Mouse (Mus musculus) v-Abl transformed pro-B cells (cell line): Measurements from ENCODE around the gene Dop1b.

Experiments
- in situ Hi-C, 2 experiments: fragments of 400-800 bp; cut with MboI; formaldehyde crosslinking; loops; one replicate each; pipeline ENCODE4 v1.15.1; 2025; ENCODE audit not compliant: unreplicated experiment in 2 of 2

Dop1b gene

GRCm38 (mm10) chr16:93788881-93789280, 77.2 kb downstream of the Dop1b start:
- in situ Hi-C loops: no loop called here

DNA sequence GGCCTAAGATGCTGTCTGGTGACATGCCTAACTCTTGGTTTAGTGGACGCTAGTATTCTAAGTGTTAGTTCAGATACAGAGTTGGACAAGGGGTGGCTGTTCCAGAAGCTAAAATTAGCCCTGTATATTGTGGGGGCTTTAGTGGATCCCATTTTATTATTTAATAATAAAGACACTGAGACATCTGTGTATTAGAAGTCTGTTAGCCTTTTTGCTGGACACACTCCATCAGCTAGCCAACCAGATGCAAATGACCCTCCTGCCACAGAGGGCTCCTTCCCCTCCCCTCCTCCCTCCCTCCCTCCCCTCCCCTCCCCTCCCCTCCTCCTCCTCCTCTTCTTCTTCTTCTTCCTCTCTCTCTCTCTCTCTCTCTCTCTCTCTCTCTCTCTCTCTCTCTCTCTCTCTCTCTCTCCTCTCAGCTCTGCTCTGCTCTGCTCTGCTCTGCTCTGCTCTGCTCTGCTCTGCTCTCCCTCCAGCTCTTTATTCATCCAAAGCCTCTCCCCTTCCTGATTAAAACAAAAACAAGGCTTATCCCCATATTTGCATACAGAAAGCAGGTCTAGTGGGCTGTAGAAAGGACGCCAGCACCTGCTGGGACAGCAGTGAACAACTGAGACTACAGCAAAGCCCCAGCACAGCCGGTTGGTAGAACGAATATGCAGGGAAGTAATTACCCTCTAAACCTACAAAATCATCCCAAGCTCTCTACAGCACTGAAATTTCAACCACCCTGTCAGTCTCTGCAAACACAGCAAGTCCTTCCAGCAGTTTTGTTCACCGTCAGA, 78.5 kb downstream of the Dop1b start:
- in situ Hi-C loops: no loop called here

- in situ Hi-C loops: no loop called here
Measured at GRCm38 (mm10) chr16:93792981-93793630, 81.4 kb downstream of the Dop1b start.

- in situ Hi-C loops: no loop called here
Measured at GRCm38 (mm10) chr16:93794845-93795244, 83.1 kb downstream of the Dop1b start.

GRCm38 (mm10) chr16:93795391-93795790, 83.7 kb downstream of the Dop1b start:
- in situ Hi-C loops: no loop called here

DNA sequence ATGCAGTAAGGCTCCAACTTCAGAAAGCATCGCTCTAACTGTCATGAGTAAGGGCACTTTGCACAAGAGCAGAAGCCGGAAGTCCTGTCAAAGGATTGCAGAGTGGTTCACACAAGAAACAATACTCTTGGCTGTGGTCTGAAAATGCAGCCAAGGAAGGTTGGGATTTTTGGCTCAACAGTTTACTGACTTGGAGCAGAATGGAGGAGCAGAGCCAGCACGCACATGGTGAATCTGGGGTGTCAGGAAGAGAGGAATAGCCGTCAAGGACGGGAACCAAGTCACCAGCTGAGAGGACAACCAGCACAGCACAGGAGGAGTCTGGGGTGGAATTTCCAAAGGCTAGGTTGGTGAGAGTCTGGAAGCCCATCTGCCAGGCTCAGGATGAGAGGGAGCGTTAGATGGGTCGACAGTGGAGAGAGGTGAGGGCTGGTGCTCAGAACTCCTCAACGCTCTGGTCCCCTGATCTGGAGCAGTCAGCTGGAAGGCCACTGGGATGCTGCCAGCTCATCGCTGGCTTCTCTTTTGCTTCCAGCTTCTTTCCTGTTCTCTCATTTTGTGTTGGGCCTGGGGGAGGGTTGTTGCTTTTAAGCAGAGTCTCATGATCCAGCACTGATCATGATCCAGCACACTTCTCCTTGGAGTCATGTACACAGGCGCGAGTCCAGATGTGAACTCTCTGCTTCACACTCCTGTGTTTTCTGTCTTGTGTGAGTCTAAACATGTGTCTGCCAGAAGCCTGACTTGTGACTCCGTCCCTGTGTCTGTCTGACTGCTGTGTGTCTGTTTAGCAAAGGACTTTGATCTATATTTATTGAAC, 85.5 kb downstream of the Dop1b start:
- in situ Hi-C loops: no loop called here

GRCm38 (mm10) chr16:93797841-93798492, 86.3 kb downstream of the Dop1b start:
- in situ Hi-C loops: no loop called here

GRCm38 (mm10) chr16:93798623-93799022, 86.9 kb downstream of the Dop1b start:
- in situ Hi-C loops: no loop called here

- in situ Hi-C loops: no loop called here
Measured at GRCm38 (mm10) chr16:93799071-93799470, 87.4 kb downstream of the Dop1b start.

- in situ Hi-C loops: no loop called here
Measured at GRCm38 (mm10) chr16:93799936-93800335, 88.2 kb downstream of the Dop1b start.

- in situ Hi-C loops: no loop called here
Measured at GRCm38 (mm10) chr16:93807167-93807566, 95.5 kb downstream of the Dop1b start.

DNA sequence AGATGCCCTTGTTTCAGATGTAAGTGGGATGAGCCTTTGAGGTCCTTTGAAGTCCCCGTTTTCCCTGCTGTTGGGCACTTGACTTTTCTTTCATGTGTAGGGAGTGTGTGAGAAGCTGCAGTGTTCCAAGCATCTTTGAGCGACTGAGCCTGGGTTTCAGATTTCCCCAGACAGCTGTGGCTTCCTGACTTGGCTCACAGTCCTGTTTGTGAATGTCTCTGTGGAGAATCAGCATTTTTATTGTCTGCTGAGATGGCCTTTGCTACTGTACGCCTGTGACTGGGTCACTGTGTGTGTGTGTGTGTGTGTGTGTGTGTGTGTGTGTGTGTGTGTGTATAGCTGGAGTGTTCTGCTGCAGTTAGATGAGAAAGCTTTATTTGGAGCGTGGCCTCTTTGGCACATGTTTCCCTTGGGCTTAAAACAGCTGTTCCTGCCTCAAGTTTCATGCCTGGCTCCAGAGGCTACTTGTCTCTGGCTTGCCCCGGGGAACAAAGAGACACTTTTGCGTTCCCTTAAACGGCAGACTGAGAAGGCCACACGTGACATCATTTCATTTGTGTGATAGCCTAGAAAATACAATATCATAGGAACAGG, 96.4 kb downstream of the Dop1b start:
- in situ Hi-C loops: no loop called here

DNA sequence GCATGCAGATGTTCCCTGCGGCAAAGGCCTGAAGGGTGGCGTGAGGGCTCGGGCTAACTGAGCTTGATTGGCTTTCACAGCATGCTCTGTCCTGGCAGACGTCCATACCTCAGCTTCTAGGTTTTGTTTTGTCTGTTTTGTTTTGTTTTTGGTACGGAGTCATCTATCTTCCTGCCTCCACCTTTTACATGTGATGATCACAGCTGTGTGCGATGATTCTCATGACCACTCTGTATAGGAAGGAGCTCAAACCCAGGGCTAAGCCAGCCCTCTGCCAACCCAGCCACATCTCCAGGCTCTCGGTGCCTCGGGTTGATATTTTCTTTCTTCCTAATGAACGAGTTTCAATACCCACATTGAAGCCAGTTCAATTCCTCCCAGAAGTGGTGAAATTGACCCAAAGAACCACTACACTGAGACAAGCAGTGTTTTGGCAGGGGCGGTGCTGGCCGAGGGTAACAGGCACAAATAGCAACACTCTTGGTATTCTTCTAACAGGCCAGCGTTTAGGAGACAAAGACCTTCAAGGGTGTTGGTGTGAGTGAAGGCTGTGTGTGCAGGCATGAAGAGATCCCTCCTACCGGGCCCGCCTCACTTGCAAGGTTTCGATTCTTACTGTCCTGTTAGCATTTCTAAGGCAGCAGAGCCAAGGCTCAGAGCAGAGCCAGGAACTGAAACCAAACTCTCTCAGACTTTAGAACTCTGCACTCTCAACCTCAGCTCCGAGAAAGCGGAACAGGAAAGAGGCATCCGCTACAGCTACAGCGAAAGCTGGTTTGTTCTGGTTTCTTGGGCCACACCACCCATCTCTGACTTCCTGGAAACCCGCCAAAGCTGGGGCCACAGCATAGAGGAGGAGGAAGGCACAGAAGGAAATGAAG, 104.4 kb downstream of the Dop1b start:
- in situ Hi-C loops: no loop called here

DNA sequence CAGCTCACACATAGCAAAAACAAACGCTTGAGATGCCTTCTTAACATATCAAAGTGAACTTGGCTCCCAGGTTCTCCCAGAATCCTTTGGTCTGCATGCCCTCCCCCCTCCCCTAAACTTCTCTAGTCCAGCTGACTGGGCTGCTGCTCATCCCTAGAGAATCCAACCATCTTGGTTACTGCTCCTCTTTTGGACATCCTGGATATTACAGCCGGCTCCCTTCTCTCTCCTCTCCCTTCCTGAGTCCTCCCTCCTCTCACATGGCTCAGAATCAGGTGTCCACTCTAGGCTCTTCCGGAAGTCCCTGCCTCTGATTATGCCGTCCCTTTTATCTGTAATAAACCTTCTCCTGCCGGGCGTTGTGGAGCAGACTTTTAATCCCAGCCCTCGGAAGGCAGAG, 105.2 kb downstream of the Dop1b start:
- in situ Hi-C loops: no loop called here

GRCm38 (mm10) chr16:93817371-93817770, 105.7 kb downstream of the Dop1b start:
- in situ Hi-C loops: no loop called here

- in situ Hi-C loops: no loop called here
Measured at GRCm38 (mm10) chr16:93818691-93819324, 107.1 kb downstream of the Dop1b start.

GRCm38 (mm10) chr16:93819325-93819696, 107.6 kb downstream of the Dop1b start:
- in situ Hi-C loops: no loop called here

GRCm38 (mm10) chr16:93820040-93820439, 108.3 kb downstream of the Dop1b start:
- in situ Hi-C loops: no loop called here

DNA sequence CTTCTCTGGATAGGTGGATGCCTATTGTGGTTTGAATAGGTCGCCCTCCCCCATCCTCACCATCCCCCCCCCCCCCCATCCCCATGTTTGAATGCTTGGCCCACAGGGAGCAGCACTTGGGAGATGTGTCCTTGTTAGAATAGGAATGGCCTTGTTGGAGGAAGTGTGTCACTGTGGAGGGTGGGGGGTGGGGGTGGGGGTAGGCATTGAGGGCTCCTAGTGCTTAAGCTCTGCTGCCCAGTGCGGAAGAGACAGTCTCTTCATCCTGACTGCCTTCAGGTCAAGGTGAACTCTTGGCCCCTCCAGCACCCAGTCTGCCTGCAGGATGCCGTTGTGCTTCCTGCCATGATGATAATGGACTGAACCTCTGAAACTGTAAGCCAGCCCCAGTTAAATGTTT, 110.0 kb downstream of the Dop1b start:
- in situ Hi-C loops: no loop called here
